Mouse (Mus musculus): Measurements from ENCODE around the gene Itgb2.

Itgb2 gene

DNA sequence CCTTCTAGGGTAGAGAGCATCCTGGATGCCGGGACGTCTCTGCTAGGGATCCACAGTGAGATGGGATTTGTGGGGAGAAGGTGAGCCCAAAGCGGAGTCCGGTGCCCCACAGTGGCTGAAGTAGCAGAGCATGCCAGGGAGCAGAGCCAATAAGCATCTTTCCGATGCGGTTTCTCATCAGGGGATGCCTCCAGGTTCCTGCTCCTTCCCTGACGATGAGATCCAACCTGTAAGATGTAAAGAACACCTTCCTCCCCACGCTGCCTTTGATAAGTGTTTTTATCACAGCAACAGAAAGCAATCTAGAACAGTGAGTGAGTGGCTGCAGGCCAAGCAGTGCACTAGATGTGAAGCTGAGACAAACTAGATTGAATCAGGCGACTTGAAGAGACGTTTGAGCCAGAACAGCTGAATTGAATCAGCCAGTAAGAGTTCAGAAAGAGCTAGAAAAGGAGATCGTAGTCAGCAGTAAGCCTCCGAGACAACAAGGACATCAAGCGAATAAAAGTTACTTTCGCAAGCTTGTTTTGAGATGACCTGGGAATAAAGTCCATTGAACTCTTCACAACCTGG lies 13.6 kb upstream of the Itgb2 start:
- ATAC-seq (ENCODE audit: low TSS enrichment) = peak; percentile 9; the same call in 1 of the 2 replicates

DNA sequence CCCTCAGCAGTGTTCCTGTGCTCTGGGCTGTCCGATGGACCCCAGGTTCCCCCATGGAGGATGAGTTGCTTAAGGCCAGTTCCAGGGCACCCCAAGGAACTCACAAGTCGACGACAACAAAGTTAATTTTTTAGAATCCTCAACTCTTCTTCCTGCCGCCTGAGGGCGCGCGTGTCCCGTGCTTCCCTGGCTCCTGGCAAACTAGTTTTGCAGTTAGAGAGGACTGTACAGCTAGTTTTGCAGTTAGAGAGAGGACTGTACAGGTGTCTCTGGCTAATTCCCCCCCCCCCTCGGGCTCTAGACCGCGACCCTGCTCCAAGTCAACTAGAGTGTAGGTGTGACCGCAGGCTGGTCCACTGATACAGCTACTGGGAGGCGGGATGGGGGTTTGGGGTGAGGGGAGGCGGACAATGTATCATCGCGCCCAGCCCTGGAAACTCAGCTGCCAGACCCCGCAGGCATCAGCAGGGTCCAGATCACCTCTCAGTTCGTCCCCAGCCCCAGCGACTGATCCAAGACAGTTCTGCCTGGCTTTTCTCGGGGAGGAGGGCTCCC lies 12.9 kb upstream of the Itgb2 start:
- ATAC-seq (ENCODE audit: low TSS enrichment) = no peak

DNA sequence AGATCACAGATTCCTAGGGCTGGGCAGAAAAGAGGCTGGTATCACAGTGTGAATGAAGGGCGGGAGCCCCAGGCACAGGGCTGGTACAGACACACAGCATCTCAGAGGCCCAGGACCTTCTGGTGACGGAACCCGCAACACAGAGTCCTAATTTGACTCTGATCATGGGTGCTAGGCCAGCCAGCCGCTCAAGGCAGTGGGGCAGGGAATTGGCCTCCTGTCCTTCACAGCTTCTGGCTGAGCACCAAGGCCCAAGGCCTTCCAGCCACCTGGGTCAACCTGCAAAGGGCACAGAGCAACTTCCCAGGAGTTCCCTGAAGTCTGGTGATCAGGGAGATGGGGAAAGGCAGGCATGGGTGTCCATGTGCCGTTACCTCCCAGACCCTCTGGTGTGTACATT lies 12.3 kb upstream of the Itgb2 start:
- ATAC-seq (ENCODE audit: low TSS enrichment) = no peak

DNA sequence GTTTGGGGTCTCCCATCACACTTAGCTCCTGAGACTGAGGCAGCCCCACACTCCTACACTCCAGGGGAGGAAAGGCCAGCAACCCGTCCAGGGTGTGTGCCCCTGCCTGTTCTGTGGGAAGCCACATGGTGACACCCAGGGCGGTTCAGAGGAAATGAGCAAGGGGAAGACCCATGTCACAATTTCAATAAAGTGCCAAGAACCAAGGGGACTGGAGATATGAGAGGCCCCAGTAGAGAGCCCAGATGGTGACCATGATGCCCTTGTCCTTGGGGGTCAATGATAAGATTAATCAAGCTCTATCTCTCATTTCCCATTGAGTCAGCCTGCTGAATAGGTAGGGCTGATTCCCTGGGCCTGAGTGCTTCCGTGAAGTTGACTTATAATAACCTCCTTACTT lies 10.9 kb upstream of the Itgb2 start:
- no peak for ATAC-seq (ENCODE audit: low TSS enrichment)

DNA sequence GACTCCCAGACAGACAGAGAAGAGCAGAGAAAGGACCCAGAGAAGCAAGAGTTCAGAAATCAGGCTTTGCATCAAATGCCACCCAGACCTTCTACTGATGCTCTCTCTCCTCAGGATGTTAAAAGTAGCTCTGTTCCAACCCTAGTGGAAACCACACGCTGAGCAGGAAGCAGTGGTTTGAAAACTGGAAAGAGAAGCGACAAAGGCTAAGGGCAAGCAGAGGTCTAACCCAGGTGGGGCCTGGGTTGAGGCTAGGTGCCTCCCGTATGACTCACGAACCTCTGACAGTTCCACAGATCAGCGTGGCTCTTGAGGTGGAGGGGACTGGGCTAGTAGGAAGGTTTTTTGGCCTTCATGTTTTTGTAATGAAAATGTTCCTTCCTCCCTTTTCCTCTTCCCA lies 9.6 kb upstream of the Itgb2 start:
- ATAC-seq (ENCODE audit: low TSS enrichment) = no peak

DNA sequence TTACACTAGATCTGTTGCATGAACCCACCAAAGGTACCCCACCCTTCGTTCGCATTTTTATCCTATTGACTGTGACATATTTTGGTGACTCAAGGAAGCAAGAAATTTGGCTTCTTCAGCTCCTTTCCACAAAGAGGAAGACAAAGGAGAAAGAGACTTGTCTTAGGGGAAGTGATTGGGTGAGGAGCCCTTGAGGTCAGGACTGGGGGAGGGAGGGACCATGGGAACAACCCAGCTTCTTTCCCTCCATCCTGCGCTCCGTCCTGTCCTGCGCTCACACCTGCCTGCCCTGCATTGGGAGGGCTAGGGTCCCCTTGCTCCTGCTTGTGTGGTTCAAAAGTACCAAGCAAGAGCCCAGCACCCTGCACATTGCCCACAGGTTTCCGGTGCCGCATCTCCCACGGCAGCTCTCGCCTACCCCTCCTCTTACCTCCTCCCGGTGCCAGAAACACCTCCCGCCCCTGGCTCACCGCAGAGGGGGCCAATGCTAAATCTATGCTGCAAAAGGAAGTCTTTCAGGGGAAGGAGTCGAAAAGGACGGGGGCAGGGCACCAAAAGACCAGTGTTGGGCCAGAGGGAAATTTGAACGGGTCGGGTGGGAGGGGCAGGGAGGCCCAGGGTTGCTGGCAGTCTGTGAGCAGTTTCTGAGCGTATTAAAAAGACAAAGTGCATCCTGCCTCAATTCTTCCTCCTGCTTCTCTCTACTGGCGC lies 7.9 kb upstream of the Itgb2 start:
- peak; percentile 23; the same call in 1 of the 2 replicates for ATAC-seq (ENCODE audit: low TSS enrichment)

DNA sequence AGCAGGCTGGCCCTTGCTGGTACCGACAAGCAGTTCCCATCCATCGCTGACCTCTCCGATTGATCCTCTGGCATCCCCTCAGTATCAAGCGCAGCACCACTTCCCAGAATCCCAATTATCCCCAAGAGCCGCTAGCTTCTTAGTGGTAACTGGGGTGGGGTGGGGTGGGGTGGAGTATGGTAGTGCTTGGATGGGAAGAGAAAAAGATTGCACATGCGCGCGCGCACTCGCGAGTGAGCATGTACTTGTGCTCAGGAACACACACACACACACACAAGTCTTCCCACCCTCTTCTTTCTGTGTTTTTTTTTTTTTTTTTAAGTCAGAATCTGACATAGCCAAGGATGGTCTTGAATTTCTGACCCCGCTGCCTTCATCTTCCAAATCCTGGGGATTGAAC lies 7.3 kb upstream of the Itgb2 start:
- ATAC-seq (ENCODE audit: low TSS enrichment) = no peak

DNA sequence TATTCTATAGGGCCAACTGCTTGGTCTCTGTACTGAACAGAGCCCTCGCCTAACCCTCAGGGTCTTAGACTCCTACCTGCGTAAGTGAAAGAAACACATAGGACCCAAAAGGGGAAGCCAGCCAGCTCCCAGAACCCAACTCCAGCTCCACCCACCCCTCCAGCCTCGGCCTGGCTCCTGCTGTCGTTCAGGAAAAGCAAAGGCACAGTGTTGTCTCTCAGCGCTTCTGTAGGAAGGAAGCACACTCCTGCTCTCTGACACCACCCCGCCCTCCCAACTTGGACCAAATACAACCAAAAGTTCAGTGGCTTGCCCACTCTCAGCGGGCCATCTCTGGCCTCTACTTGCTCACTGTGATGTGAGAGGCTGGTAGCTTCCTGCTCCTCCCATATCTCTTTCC lies 6.7 kb upstream of the Itgb2 start:
- ATAC-seq (ENCODE audit: low TSS enrichment) = no peak

DNA sequence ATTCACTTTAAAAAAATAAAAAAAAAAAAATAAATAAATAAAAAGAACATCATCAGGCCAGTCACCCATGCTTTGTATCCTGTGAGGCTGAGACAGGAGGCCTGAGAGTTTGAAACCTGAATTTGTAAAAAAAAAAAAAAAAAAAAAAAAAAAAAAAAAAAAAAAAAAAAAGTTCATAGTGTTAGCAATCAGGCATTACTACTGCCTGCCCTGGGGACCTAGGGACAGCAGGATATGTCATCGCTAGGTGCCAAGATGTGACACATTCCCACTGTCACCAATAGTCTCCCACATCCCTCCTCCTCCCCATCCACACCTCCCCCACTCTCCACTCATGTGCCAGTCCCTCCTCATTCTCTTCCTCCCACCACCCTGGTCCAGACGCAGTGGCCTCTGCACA lies 3.6 kb upstream of the Itgb2 start:
- ATAC-seq (ENCODE audit: low TSS enrichment) = no peak

DNA sequence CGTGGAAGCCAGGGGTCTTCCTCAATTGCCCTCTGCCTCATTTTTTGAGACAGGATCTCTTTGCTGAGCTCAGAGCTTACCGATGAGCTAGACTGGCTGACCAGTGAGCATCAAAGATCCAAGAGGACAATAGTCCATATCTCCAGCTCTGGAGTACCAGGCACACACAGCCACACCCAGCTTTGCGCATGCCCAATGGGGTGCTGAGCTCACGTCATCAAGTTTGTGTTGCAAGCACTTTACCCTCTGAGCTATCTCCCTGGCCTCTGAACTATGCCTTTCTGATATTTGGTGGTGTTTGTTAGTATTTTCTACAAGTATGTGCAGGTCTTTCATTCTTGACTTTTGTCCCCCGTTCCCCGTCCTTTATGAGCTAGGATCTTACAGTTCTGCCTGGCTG lies 1.4 kb upstream of the Itgb2 start:
- ATAC-seq (ENCODE audit: low TSS enrichment) = no peak

DNA sequence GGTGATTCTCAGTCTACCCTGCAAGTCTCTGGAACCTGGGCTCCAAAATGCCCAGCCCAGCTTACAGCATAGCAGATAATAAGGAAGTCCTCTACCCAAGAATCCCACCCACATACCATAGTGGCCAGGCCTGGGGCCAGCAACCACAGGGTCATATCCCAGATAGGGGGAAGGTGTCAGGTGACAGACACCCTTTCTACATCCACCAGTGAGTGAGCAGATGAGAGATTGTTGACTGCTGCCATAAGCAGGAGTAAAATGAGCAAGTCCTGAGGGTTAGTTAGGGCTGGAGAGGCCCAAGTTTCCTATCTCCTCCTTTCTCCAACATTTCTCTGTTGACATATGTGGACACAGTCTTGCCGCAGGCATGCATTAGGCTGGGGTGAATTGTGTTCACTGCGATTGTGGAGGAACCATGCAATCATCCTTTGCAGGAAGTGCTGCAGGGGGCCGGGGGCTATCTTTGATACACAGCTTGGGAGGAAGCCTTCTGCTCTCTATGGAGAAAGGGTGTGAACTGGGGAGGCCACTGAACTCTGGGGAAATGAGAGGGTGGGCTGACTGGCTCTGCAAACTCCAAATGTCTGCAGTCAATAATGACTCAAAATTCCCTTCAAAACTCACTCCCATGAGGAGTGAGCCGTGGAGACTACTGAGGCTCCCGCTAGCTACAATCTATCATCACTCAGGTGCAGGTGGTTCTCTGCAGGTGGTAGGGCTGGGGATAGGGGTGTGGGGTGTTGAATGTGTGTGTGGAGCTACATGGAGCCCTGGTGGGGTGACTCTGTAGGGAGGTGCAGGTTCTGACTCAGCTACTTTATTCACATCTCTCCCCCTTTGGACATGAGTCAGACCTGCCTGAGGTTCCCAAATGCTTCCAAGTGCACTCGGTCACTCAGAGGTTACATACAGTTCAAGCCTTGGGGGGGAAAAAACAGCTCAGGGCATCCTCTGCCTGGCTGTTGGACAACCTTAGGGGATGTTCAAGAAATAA lies 1.3 kb downstream of the Itgb2 start:
- no peak for ATAC-seq (ENCODE audit: low TSS enrichment)

DNA sequence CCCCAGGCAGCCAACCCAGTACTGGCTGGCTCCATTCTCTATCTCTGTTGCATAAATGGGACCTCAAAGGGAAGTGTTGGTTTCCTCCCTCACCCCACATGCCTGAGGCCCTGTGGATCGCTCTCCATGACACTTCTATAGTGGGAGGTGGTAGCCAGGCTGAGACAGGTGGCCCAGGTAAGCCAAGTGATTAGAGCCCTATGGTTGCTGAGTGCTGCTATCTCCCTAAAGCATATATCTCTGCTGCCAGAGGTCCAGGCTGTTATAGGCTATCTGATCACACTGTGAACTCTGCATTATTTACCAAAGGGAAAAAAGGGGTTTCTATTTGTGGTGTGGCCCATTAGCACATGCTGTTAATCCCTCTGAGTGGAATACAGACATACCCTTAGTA lies 2.0 kb downstream of the Itgb2 start:
- no peak for ATAC-seq (ENCODE audit: low TSS enrichment)

DNA sequence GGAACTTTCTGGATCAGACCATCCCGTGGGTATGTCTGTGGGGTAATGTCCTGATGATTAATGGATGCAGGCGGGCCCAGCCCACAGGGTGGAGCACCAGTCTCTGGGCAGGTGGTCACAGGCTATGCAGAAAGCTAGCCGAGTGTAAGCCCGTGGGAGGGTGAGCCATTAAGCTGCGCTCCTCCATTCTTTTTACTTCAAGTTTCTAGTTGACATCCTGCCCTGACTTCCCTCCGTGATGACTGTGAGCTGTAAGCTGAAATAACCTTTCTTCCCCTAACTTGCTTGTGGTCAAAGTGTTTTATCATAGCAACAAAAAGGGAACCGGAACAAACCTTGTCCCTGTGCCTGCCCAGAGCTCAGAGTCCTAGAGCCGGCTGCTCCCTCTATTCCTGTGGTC lies 6.7 kb downstream of the Itgb2 start:
- ATAC-seq (ENCODE audit: low TSS enrichment) = no peak

DNA sequence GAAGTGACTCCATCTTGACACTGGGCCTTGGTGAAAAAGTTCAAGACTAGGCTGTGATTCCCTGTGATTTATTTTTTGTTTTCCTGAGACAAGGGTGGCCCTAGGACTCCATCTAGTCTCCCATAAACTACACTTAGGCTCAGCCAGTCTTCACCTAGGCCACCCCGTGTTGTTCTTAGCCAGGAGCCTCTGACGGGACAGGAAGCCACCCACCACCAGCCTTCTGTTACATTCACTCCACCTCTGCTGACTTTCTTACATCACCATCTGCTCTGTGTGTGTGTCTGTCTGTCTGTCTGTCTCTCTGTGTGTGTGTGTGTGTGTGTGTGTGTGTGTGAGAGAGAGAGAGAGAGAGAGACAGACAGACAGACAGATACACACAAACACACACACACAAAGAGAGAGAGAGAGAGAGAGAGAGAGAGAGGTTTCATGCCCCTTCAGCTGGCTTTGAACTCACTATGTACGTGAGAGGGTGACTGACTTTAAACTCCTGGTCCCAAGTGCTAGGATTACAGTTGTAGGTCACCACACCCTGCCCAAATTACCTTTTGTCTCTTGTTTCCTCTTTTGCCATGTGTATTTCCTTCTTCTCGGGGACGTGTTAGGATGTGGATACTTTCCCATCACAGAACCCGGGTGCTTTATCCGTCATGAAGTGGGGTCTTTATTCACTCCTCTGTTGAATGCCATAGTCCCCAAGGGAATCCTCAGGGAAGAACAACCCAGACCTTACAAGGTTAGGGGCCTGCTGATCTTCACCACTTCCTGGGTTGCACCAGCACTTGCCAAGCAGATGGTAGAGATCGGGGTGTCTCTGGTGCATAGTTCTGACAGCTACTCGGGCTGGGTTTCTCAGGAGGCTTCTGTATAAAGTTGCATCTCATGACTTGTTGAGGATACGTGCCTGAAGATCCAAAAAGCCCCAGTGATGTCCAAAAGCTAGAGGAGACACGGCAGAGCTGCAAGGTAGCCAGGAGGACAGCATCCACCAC lies 7.5 kb downstream of the Itgb2 start:
- no peak for ATAC-seq (ENCODE audit: low TSS enrichment)

DNA sequence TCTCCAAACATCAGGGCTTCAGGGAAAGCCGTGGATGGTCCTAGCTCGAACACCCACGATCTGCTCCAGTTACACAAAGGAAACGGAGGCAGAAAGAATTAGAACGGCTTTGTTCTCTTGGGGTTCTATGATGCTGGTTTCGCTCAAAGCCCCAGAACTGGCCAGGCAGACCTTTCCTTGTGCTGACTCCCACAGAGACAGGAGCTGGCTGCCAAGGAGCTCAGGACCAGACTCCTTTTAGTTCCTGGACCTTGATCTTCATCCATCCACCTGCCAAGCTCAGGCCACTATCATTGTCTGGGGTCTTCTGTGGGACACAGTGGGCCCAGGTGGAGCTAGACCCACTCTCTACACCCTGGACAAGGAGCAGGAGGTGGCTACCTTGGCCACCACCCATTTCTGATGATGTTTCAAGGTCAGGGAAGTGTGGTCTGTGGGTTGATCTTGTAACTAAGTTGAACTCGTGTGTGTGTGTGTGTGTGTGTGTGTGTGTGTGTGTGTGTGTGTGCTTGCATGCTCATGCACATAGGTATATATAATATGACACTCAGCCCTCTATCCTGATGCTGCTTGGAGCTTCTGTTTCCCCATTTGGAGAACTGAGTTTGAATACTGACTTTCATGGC lies 9.4 kb downstream of the Itgb2 start:
- ATAC-seq (ENCODE audit: low TSS enrichment) = no peak

DNA sequence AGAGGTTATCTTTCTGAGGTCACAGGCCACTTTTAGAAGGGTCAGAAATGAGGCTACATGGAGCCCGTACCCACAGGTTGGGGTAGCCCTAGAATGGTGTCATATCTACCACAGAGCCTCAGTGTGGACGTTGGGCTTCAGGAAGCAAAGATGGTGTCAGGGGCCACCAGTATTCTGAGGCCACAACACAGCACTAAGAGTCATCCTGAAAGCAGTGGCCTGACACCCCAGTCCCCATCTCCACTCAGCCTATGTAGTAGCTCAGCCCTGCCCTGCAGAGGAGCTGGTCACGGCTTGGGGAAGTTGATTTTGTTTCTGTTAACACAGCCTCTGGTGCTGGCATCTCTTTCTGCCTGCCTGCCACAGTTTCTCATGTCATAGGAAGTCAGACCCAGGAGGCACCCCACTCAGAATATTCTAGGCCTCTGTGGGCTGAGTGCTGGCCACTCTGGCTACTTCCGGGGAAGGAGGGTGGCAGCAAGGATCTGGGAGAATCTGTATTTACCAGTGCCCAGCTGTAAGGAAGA lies 10.6 kb downstream of the Itgb2 start:
- no peak for ATAC-seq (ENCODE audit: low TSS enrichment)

DNA sequence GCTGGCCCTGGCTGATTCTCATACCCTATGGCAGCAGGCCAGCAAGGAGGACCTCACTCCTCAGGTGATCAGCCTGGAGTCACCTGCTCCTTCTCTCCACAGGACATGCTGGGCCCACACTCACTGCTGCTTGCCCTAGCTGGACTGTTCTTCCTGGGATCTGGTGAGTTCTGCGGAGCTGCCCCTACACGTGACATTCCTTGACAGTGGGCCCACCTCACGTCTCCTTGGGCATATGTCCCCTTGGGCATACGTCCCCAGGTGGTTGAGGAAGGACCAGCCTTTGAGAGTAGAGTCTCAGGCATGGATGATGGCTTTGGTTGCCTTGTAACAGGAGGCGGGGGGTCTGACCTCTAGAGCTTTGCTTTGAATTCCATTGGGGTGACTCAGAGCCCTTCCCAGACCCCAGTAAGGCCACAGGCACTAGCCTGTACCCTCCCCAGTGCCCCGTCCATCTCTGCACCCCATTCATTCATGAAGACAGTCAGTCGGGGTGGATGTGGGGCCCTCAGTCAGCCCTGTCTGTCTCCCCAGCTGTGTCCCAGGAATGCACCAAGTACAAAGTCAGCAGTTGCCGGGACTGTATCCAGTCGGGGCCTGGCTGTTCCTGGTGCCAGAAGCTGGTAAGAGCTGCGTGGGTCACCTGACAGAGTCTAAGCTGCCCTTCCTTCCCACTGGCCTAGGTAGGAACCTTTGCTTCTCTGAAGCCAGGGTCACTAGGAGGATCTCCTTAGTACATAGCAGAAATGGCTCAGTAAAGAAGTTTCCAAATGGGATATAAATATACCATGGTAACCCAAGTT lies 12.0 kb downstream of the Itgb2 start:
- no peak for ATAC-seq (ENCODE audit: low TSS enrichment)

DNA sequence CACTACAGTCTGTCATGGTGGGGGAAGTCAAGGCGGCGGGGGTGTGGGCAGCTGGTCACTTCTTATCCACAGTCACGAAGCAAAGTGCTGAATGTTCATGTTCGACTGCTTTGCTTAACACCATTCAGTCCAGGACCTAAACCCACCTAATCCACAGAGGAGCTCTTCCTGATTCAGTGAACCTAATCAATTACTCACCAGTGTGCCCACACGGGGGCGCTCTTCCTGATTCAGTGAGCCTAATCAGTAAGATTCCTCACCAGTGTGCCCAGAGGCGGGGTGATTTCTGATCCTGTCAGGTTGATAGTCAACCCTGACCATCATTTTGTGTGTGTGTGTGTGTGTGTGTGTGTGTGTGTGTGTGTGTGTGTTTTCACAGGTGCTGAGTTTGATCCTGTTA lies 13.2 kb downstream of the Itgb2 start:
- ATAC-seq (ENCODE audit: low TSS enrichment) = no peak

DNA sequence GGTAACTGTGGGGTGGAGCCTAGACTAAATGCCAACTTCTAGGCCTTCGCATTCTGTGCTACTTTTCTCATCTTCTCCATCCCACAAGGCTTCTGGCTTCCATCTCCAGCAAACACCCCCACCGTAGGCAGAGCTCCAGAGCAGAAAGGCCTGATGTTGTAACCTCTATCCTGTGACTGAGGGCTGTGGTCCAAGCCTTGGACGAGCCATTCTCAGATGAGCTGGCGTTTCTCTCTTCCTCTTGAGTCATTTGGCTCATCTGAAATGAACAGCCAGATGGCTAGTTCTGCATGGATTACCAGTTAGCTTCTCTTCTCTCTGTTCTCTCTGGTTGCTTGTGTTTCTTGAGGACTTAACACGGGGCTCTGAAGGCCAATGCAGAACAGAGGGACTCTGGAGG lies 14.9 kb downstream of the Itgb2 start:
- peak; percentile 94 for ATAC-seq (ENCODE audit: low TSS enrichment)

DNA sequence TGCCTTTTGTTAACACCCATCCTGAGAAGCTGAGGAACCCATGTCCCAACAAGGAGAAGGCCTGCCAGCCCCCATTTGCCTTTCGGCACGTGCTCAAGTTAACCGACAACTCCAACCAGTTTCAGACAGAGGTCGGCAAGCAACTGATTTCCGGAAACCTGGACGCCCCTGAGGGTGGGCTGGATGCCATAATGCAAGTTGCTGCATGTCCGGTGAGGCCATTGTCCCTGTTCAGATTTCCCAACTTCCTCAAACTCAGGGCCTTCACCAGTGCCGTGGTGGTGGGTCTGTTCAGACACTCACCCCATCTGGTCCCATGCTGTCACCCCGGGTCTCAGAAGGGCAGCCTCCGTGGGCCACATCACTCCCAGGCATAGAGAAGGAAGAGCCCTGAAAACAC lies 18.5 kb downstream of the Itgb2 start:
- no peak for ATAC-seq (ENCODE audit: low TSS enrichment)
